Mouse (Mus musculus) limb, embryonic 15.5 days (tissue): ENCODE data around the gene Xxylt1. TPM values are rescaled to one million over a fixed set of nuclear protein-coding genes. Genes with fewer than 3 reads are reported as not detected.

ENCODE experiments used
- ATAC-seq: fragments of 200-750 bp; cut with Nextera tagmentation; 2 replicates; pipeline ENCODE4 v1.8.0; 2017; ENCODE audit warnings: low read depth, moderate TSS enrichment; ENCODE audit not compliant: insufficient number of reproducible peaks, low FRiP score, low TSS enrichment
- H3K27ac ChIP-seq: fragments of 300-500 bp; sonication (generic); 2 replicates; pipeline ENCODE4 v1.5.1; 2015; ENCODE audit warnings: moderate library complexity, mild to moderate bottlenecking, inconsistent platforms
- H3K27me3 ChIP-seq: fragments of 300-500 bp; sonication (generic); 2 replicates; pipeline ENCODE4 v1.6.1; 2015; ENCODE audit warnings: inconsistent platforms
- H3K36me3 ChIP-seq: fragments of 300-500 bp; sonication (generic); 2 replicates; pipeline ENCODE4 v1.6.1; 2015; ENCODE audit warnings: inconsistent platforms
- H3K4me1 ChIP-seq: fragments of 300-500 bp; sonication (generic); 2 replicates; pipeline ENCODE4 v1.6.1; 2015; ENCODE audit warnings: inconsistent platforms
- H3K4me2 ChIP-seq: fragments of 300-500 bp; sonication (generic); 2 replicates; pipeline ENCODE4 v1.6.1; 2015; ENCODE audit warnings: mild to moderate bottlenecking, inconsistent platforms
- H3K4me3 ChIP-seq: fragments of 300-500 bp; sonication (generic); 2 replicates; pipeline ENCODE4 v1.5.1; 2015; ENCODE audit warnings: mild to moderate bottlenecking, inconsistent platforms
- H3K9ac ChIP-seq: fragments of 300-500 bp; sonication (generic); 2 replicates; pipeline ENCODE4 v1.6.1; 2015; ENCODE audit warnings: inconsistent platforms
- H3K9me3 ChIP-seq: fragments of 300-500 bp; sonication (generic); 2 replicates; pipeline ENCODE4 v1.6.1; 2016; ENCODE audit warnings: inconsistent platforms
- WGBS: fragments of 180-500 bp; shearing (Covaris S2); methylation state at CpG from one replicate; pipeline ENCODE4 v1.1.7; 2015; 5-methylcytosine and 5-hydroxymethylcytosine counted together
- polyA plus RNA-seq: library from polyadenylated mRNA; unstranded; fragments of >200 nt; fragmentation: Nextera tagmentation; extraction: Ambion mirVana; gene quantifications from 2 replicates; pipeline ENCODE4 v1.2.1, GENCODE M21; 2015

Gene Xxylt1
- polyA plus RNA-seq, 1 experiment from 2014 or later = 17.3 TPM

DNA sequence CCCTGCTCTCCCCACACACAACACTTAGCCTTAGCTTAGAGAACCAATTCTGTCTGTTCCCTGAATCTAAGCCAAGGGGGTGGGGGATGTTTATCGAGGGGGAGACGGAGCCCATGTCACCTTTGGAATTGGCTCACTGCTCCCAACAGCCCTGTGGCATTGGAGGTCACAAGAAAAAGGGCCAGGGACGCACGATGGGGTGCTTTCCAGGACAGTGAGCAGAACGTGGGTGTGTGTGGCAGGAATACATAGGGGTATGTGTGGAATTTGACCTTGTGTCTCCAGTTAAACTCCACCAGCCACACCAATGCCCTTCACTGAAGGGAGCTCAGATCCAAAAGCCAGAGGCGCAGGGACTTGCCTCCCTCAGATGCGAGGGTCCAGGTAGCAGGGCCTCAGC is 116.3 kb downstream of the Xxylt1 start:
- no peak overlapping the region for H3K9ac ChIP-seq

DNA sequence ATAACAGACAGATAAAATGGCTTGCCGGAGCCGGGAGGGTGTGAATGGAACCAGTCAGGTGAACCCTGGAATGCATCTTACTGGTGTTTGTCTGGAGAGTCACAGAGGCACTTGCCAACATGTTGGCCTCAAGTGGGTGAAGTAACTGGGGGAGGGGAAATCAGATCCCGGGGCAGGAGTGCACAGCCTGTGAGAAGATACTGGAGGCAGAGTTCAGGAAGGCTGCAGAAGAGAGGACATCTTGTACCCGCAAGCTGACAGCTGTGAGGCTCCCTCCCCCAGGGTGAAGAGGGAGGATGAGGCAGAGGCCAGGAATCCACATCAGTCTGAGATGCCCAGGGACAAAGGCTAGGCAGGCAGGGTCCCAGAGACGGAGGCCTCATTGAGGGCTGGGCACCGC is 116.8 kb downstream of the Xxylt1 start:
- Histone ChIP-seq H3K4me1 (peaks cover 2% of the 10 kb centered on the region), H3K9me3 (no peaks in the 10 kb centered on the region), H3K36me3 (no peaks in the 10 kb centered on the region), H3K27me3 (no peaks in the 10 kb centered on the region), H3K4me2 (no peak overlapping the region), H3K27ac (no peak overlapping the region), H3K9ac (no peak overlapping the region), H3K4me3 (no peak overlapping the region)
- 82% methylated on average over 6 of the region's 6 CpGs for WGBS
- ATAC-seq = no peak

More for the DNA sequence above, 116.3 kb downstream of the Xxylt1 start:
- no peaks in the 10 kb centered on the region for H3K9me3 ChIP-seq
- 80% methylated on average over 7 of the region's 7 CpGs for WGBS
- no peak for ATAC-seq
- H3K27me3 ChIP-seq = no peaks in the 10 kb centered on the region
- H3K4me2 ChIP-seq = no peak overlapping the region
- no peaks in the 10 kb centered on the region for H3K36me3 ChIP-seq
- peaks cover 4% of the 10 kb centered on the region for H3K4me1 ChIP-seq
- no peak overlapping the region for H3K4me3 ChIP-seq
- H3K27ac ChIP-seq = no peak overlapping the region

DNA sequence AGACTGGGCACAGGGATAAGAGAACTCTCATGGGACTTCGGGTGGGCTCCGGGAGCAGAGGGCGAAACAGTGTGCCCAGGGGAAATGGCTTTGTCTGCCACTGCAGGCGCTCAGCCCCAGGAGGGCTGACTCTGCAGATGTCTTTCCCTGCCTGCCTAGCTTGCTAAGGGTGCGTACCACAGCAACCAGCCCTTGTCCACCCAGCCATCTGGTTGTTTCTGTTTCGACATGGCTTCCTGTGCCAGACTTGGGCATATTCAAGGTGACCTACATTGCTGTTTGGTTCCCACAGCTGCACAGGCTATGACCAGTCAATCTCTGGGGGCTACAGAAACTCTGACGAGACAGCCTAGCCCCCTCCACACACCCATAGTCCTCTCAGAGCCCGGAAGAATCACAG is 118.7 kb downstream of the Xxylt1 start:
- H3K9me3 ChIP-seq = no peaks in the 10 kb centered on the region
- no peaks in the 10 kb centered on the region for H3K4me1 ChIP-seq
- no peaks in the 10 kb centered on the region for H3K27me3 ChIP-seq
- ATAC-seq = no peak
- H3K27ac ChIP-seq = no peak overlapping the region
- no peak overlapping the region for H3K9ac ChIP-seq
- no peak overlapping the region for H3K4me2 ChIP-seq
- H3K4me3 ChIP-seq = no peak overlapping the region
- 87% methylated on average over 8 of the region's 8 CpGs for WGBS
- no peaks in the 10 kb centered on the region for H3K36me3 ChIP-seq

DNA sequence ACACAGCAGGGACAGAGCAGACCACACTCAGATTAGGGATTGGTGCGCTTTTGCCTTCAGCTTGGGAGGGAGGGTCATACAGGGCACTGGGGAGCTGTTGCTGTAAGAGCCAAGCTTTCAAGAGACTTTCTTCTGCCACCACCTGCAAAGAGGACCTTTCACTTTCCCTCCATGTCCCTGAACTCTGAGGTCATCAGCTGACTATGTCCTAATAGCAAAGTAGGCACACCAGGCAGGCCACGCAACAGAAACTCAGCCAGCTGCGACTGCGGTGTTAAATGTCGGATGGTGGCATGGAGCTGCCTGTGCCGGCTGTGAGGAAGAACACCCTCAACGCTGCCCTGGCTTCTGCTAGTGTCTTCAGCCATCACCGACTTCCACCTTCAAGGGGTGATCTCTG is 120.1 kb downstream of the Xxylt1 start:
- Histone ChIP-seq H3K27me3 (no peaks in the 10 kb centered on the region), H3K27ac (no peak overlapping the region), H3K4me3 (no peak overlapping the region), H3K9me3 (no peaks in the 10 kb centered on the region), H3K36me3 (no peaks in the 10 kb centered on the region; the same call in 1 of the 2 replicates), H3K4me1 (no peaks in the 10 kb centered on the region), H3K4me2 (no peak overlapping the region), H3K9ac (no peak overlapping the region)
- 84% methylated on average over 8 of the region's 8 CpGs for WGBS
- no peak for ATAC-seq

GRCm38 (mm10) chr16:30960266-30960665 is 121.0 kb downstream of the Xxylt1 start:
- no peaks in the 10 kb centered on the region for H3K9me3 ChIP-seq
- H3K9ac ChIP-seq = no peak overlapping the region
- H3K27me3 ChIP-seq = no peaks in the 10 kb centered on the region
- H3K36me3 ChIP-seq = no peaks in the 10 kb centered on the region; the same call in 1 of the 2 replicates
- no peaks in the 10 kb centered on the region for H3K4me1 ChIP-seq
- no peak overlapping the region for H3K4me2 ChIP-seq
- ATAC-seq = no peak
- H3K4me3 ChIP-seq = no peak overlapping the region
- 90% methylated on average over 4 of the region's 4 CpGs for WGBS
- no peak overlapping the region for H3K27ac ChIP-seq

GRCm38 (mm10) chr16:30959692-30960091 is 121.5 kb downstream of the Xxylt1 start:
- Histone ChIP-seq H3K9ac (no peak overlapping the region), H3K4me2 (no peak overlapping the region), H3K9me3 (no peaks in the 10 kb centered on the region), H3K4me3 (no peak overlapping the region), H3K36me3 (no peaks in the 10 kb centered on the region; the same call in 1 of the 2 replicates), H3K27me3 (no peaks in the 10 kb centered on the region), H3K27ac (no peak overlapping the region), H3K4me1 (no peaks in the 10 kb centered on the region)
- WGBS = 90% methylated on average over 12 of the region's 12 CpGs
- no peak for ATAC-seq

DNA sequence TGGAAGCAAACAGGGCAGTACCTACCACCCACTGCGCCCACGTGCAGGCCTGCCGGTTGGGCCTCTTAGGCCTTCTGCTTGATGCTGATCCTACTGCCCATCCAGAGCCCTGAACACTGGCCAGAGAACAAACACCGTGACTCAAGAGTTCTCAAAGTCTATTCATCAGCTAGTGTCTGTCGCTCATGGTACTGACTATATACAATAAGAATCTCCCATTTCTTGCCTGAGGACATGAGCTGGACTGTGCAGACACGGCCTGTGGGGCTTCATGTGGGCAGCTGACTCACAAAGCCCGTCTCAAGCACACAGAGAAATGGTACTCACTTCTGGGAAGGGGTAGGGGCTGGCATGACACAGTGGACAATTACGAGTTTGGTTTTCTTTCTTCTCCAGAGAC is 125.1 kb downstream of the Xxylt1 start:
- WGBS = 86% methylated on average over 8 of the region's 8 CpGs
- H3K4me1 ChIP-seq = no peaks in the 10 kb centered on the region
- no peak overlapping the region for H3K4me2 ChIP-seq
- no peaks in the 10 kb centered on the region; the same call in 1 of the 2 replicates for H3K36me3 ChIP-seq
- no peak overlapping the region for H3K27ac ChIP-seq
- no peak overlapping the region for H3K9ac ChIP-seq
- ATAC-seq = no peak
- no peak overlapping the region for H3K4me3 ChIP-seq
- H3K9me3 ChIP-seq = no peaks in the 10 kb centered on the region
- H3K27me3 ChIP-seq = no peaks in the 10 kb centered on the region

- Histone ChIP-seq H3K9ac (no peak overlapping the region), H3K4me2 (no peak overlapping the region), H3K36me3 (no peaks in the 10 kb centered on the region), H3K4me3 (no peak overlapping the region), H3K27ac (no peak overlapping the region), H3K9me3 (no peaks in the 10 kb centered on the region), H3K27me3 (no peaks in the 10 kb centered on the region), H3K4me1 (no peaks in the 10 kb centered on the region)
- WGBS = 55% methylated on average over 1 of the region's 1 CpGs
- ATAC-seq = no peak
Observed at GRCm38 (mm10) chr16:30948636-30949035, 132.6 kb downstream of the Xxylt1 start.

GRCm38 (mm10) chr16:30948216-30948615 is 133.0 kb downstream of the Xxylt1 start:
- H3K27ac ChIP-seq = no peak overlapping the region
- WGBS = 85% methylated on average over 4 of the region's 4 CpGs
- no peaks in the 10 kb centered on the region for H3K36me3 ChIP-seq
- H3K4me2 ChIP-seq = no peak overlapping the region
- no peak for ATAC-seq
- H3K4me3 ChIP-seq = no peak overlapping the region
- no peaks in the 10 kb centered on the region for H3K27me3 ChIP-seq
- no peaks in the 10 kb centered on the region for H3K9me3 ChIP-seq
- H3K9ac ChIP-seq = no peak overlapping the region
- no peaks in the 10 kb centered on the region for H3K4me1 ChIP-seq

DNA sequence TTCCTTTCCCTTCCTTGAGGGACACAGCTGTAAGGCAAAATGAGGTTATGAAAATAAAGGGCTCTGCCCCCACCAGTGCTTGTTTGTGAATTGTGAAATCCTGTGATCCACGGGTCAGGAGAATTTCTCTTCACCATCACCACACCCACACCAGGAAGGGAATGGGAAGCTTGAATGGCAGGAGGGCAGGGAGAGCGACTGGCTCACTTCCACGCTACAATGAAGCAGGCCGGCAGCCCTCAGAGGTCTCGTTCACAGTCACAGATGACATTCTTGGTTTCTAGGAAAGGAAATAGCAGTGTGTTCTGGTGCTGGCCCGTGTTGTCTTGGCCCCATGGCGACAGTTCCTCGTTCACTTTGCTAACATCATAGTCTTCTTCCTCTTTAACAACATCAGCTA is 136.3 kb downstream of the Xxylt1 start:
- Histone ChIP-seq H3K9ac (no peak overlapping the region), H3K4me3 (no peak overlapping the region), H3K4me2 (no peak overlapping the region), H3K27me3 (no peaks in the 10 kb centered on the region), H3K9me3 (no peaks in the 10 kb centered on the region), H3K4me1 (no peaks in the 10 kb centered on the region), H3K36me3 (no peaks in the 10 kb centered on the region), H3K27ac (no peak overlapping the region)
- WGBS = 75% methylated on average over 8 of the region's 8 CpGs
- ATAC-seq = no peak

DNA sequence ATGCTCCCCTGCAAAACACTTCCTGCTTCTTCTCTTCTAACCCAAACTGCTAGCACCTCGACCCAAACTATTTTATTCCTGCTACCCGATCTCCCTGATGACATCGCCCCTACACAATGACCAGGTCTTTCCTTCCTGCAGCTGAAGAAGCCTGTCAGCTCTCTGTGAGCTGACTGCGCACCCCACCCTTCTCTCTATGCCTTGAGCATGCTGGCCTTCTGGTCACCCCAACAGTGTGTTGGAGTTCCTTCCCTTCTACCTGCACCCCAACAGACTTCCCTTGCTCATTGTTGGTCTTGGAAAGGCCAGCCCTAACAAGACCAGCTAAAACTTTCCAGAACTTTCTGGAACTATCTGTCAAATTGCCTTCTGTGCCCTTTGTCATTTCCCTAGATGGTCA is 137.3 kb downstream of the Xxylt1 start:
- Histone ChIP-seq H3K4me3 (no peak overlapping the region), H3K4me1 (no peaks in the 10 kb centered on the region), H3K27me3 (no peaks in the 10 kb centered on the region), H3K36me3 (no peaks in the 10 kb centered on the region), H3K27ac (no peak overlapping the region), H3K9ac (no peak overlapping the region), H3K9me3 (no peaks in the 10 kb centered on the region), H3K4me2 (no peak overlapping the region)
- 75% methylated on average over 4 of the region's 4 CpGs for WGBS
- ATAC-seq = no peak

- H3K36me3 ChIP-seq = no peaks in the 10 kb centered on the region
- no peak overlapping the region for H3K9ac ChIP-seq
- no peaks in the 10 kb centered on the region for H3K9me3 ChIP-seq
- 81% methylated on average over 2 of the region's 2 CpGs for WGBS
- ATAC-seq = no peak
- peaks cover 5% of the 10 kb centered on the region; the same call in 1 of the 2 replicates for H3K4me1 ChIP-seq
- H3K27ac ChIP-seq = no peak overlapping the region
- no peak overlapping the region for H3K4me3 ChIP-seq
- H3K27me3 ChIP-seq = no peaks in the 10 kb centered on the region
- no peak overlapping the region for H3K4me2 ChIP-seq
Observed at GRCm38 (mm10) chr16:30940699-30941098, 140.5 kb downstream of the Xxylt1 start.

DNA sequence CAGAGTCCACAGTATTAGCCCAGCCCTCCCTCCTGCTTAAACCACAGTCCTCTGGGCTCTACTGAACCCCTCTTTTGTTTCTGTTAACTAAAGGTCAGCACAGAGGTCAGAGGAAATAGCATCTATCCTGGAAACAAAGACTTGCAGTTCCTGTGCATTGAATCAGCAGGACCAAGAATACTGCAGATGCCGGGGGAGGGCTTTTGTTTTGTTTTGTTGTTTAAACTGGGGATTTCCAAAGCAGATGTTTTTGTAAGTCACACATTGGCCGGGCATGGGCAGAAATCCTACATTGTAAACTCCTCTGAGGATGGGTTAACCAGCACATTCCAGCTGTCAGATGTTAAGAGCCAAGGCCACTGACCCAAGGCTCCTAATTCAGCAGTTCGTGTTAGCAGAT is 141.3 kb downstream of the Xxylt1 start:
- Histone ChIP-seq H3K36me3 (no peaks in the 10 kb centered on the region), H3K9ac (no peak overlapping the region), H3K4me3 (no peak overlapping the region), H3K4me2 (no peak overlapping the region), H3K27ac (no peak overlapping the region), H3K27me3 (no peaks in the 10 kb centered on the region), H3K9me3 (no peaks in the 10 kb centered on the region), H3K4me1 (peaks cover 13% of the 10 kb centered on the region)
- WGBS = 23% methylated on average over 3 of the region's 3 CpGs
- ATAC-seq = no peak
